Mouse (Mus musculus): Measurements from ENCODE around the gene Msmb.
"Not testable (repeated sequence)": the region's sequence is repeated elsewhere in the genome, so short reads cannot be mapped to it uniquely, and the experiment has no call there.

The Msmb gene

DNA sequence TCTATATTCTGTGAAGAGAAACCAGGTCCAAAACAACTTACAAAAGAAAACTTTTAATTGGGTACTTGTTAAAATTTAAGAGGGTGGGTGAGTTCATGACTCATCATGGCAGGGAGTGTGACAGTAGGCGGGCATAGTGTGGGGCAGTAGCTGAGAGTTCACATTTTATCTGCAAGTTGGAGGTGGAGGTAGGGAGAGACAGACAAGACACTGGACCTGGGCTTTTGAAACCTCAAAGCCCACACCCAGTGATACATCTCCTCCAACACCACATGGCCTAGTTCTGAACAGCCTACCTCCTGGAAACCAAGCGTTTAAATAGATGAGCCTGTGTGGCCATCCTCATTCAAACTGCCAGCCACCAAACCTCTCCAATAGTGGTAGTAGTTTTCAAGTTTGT lies 33.5 kb downstream of the Msmb start:
- DNase-seq (ENCODE audit: low spot score) = no peak

DNA sequence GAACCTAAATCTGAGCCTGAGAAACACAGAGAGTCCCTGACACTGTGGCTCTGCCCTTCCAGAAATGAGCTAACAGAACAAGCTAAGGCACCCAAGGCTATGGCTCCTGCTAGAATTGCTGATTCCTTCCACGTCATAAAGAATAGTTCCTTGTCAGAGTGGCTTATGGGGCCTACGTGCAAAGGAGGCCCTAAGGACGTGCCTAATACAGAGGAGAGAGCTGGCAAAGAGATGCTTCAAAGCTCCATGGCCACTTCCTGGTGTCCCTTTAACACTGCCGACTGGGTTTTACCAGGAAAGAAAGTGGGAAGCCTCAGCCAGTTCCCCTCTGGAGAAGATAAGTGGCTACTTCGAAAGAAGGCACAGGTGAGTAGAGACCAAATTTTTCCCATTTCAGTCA lies 34.8 kb downstream of the Msmb start:
- DNase-seq (ENCODE audit: low spot score) = not testable (repeated sequence)

DNA sequence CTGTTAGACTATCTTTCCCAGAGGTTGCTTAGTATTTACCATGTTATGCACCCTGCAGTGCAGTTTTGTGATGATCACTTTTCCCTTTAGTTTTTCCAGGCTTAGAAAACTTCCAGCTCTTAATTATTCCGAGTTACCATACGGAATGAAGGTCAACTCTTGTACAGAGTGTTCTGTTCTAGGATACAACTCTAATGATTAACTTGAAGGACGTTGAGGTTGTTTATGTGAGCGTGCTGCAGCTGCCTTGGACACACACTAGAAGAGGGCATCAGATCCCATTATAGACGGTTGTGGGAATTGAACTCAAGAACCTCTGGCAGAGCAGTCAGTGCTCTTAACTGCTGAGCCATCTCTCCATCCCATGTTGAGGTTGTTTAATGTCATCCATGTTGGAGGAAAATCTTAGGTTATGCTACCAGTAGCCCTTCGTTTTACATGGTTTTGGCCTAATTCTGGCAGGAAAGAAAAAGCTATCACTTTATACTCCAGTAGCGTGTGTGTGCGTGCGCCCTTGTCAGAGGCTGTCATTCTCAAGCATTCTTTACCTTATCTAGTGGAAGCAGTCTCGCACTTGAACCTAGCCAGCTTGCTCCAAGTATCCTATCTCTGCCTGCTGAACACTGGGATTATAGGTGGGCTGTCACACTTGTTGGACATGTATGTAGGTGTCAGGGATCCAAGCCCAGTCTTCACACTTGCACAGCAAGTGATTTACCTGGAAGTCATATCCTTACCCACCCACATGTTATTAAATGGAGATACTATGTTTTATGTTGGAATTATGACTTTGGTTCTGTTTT lies 37.8 kb downstream of the Msmb start:
- no peak for DNase-seq (ENCODE audit: low spot score)

DNA sequence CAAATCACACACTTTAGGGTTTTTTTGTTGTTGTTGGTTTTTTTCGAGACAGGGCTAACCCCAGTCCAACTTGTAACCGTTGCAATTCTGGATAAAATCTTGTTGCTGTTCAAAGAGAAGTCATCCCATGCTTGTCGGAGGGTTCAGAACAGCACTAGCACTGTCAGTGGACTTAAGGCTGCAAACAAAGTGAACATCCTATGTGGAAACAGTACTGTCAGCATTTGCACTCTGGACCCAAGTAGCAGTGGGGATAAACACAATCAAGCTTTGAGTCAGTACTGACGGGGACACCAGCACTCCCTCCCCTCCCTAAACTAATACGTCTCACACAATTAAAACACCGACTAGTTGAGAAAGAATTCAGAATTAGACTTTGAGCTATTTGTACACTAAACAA lies 39.0 kb downstream of the Msmb start:
- no peak for DNase-seq (ENCODE audit: low spot score)

DNA sequence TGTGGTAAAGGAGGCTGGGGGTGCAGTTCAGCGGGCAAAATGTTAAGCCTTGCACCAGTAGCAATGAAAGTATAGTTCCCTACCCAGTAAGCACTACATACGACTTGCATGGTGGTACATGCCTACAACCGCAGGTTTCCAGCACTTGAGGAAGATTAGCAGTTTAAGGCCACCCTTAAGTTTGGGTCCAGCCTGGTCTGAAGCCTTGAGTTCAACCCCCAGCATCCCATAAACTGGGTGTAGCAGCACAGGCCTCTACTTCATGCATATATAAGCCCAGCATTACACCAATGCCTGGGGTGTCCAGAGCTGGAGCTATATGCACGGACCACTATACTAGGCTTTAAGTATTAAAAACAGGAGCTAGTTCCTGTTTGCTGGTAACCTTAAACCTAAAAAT lies 42.0 kb downstream of the Msmb start:
- no peak for DNase-seq (ENCODE audit: low spot score)

DNA sequence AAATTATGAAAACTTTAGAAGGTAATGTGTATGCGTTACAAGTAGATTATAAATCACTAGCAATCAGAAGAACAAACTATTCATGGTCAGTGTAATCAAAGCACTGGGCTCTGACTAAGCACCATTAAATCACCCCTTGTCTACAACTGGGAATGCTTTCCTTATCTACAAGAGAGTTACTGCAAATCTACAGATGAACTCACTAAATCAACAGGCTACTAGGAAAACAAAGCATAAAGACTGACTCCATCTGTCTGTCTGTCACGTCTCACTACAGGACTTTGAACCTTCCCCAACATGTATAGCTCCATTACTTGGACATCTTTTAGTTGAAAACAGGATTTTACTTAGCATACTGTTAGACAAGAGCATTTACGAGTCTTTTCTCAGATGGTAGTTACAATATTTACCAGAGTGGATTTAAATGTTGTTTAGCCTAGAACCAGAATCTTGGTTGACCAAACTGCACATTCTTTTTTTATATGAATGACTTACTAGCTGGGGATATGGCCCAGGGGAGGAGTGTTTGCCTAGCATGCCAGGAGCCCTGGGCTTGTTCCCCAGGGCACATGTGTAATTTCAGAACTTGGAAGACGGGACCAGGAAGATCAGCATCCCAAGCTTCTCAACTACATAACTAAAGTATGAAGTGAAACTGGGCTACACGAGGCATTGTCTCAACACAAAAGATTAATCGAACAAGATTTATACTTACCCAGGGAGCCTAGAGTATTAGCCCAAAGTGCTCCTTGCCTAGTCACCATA lies 49.0 kb downstream of the Msmb start:
- no peak for DNase-seq (ENCODE audit: low spot score)

DNA sequence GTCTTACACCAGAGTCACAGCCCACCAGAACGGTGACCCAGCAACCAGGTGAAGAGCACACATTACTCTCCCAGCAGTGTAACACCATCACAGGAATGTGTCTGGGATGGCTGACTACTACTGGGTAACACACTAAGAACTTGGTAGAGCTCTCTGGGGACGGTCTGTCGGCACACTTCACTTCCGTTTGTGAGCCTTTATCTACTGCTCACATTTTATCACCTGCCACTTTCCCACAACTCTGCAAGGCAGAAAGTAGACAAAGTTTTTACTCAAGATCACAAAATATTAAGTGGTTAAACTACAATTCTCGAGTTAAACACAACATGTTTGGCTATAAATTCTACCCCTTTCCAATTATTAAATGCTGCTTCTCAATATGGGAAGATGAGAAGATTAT lies 50.1 kb downstream of the Msmb start:
- DNase-seq (ENCODE audit: low spot score) = no peak

DNA sequence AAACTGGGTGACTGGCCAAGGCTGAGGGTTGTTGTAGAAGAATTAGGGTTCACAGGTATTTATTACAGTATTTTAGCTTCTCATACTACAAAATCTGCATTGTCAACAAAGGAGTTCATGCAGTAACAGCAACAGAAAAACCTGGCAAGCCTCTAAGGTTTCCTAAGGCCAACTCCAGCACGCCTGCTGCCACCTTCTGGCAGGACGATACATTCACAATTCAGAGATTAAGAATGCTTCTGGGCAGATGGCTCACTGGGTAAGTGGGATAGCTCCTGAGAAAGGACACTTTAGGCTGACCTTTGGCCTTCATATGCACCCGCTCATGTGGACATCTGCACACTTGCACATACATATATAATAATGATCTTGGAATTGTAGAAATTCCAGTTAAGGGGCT lies 50.6 kb downstream of the Msmb start:
- peak; percentile 83 for DNase-seq (ENCODE audit: low spot score)

DNA sequence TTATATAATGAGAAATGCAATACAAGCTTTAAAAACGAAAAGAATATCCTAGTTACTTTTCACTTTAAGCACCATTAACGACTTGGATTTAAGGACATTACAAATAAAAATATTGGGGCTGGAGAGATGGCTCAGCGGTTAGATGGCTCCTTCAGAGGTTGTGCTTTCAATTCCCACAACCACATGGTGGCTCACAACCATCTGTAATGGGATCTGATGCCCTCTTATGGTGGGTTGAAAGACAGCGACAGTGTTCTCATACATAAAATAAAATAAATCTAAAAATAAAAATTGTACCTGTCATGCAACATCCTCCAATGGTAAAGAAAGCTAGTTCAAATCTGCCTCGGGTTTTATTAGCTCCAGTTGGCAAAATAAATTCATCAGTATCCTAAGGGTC lies 51.7 kb downstream of the Msmb start:
- DNase-seq (ENCODE audit: low spot score) = not testable (repeated sequence)

DNA sequence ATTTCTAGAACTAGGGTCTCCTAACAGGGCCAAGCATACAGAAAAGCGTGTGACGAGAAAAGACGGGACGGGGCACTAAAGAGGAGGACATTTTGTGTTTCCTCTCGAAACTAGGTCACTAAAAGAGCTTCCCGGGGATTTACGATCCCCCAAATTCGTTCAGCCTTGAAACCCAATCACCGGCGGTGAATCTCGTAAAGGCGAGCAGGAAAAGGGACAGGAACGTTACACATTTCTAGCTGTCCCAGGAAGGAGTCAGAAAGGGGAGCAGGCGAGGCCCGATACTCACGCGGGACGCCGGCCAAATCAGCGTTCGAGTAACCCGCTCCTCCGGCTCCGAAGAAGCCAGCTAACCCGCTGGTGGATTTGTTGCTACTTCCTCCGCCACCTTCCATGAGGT lies 59.5 kb downstream of the Msmb start:
- peak; percentile 62 for DNase-seq (ENCODE audit: low spot score)

DNA sequence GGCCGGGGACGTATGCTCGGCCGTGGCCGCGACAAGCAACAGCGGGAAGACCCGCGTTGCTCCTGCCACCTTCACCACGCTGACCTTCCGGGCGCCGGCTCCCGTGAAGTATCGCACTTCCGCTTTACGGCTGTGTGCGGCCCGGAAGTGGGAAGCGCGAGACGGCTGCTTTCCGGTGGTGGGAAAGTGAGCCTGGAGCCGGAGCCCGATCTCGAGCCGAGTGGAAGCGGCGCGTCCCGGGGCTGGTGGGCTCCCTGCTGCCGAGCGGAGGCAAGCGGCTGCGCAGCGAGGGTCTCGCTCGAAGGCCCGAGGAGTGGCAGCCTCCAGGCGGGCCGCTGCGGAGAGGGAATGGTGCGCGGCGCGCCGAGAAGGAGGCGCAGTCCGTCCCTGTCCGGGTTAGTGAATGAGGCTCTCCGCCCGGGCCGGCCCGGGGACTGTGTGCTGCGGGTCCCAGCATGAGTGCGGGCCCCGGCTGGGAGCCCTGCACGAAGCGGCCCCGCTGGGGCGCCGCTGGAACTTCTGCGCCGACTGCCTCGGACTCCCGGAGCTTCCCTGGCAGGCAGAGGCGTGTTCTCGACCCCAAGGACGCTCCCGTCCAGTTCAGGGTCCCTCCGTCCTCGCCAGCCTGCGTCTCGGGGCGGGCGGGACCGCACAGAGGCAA lies 60.1 kb downstream of the Msmb start, which contains the start of the genes Timm23 and Parg:
Timm23 (minus strand) TSS at position 108 of the 661 bp plus-strand sequence.
Parg (plus strand) TSS at position 159 of the 661 bp plus-strand sequence.
- peak; percentile 83 for DNase-seq (ENCODE audit: low spot score)

All from adipocyte (in vitro differentiated cells).